Mouse (Mus musculus) left cerebral cortex, postnatal 10 days (tissue): ENCODE measurements around the gene Glud1. TPM values are rescaled to one million over a fixed set of nuclear protein-coding genes. Genes with fewer than 3 reads are reported as not detected.
"Not testable (repeated sequence)": the region's sequence is repeated elsewhere in the genome, so short reads cannot be mapped to it uniquely, and the experiment has no call there.

Experiments used
- DNase-seq, 2 experiments: peaks; one replicate each; pipeline ENCODE4 v3.0.0; 2021 to 2022; ENCODE audit warnings: low spot score in 2 of 2, mixed read lengths in 1 of 2; ENCODE audit errors: extremely low spot score in 1 of 2
- intact Hi-C: fragments of 180-260 bp; cut with DNase I; formaldehyde crosslinking; loops from one replicate; pipeline ENCODE4 v1.15.1; 2025
- total RNA-seq, 2 experiments: library from RNA; stranded (reverse); gene quantifications; 2 replicates each; pipeline ENCODE4 v1.2.3; 2021

Glud1 gene
- total RNA-seq, 2 experiments from 2014 or later, result 339 to 352 TPM

GRCm38 (mm10) chr14:34309907-34310233 lies 657 bp upstream of the Glud1 start:
- intact Hi-C loops, result no loop called here

GRCm38 (mm10) chr14:34311021-34311631 lies 599 bp downstream of the Glud1 start:
- DNase-seq, result peak; percentile 30 to 68
- intact Hi-C loops, result no loop called here

More at GRCm38 (mm10) chr14:34309907-34310233, 657 bp upstream of the Glud1 start:
- no peak for DNase-seq

GRCm38 (mm10) chr14:34311691-34312090 lies 1.2 kb downstream of the Glud1 start:
- no peak for DNase-seq
- intact Hi-C loops, result no loop called here

GRCm38 (mm10) chr14:34312339-34313048 lies 2.0 kb downstream of the Glud1 start:
- intact Hi-C loops, result no loop called here
- no peak for DNase-seq

- intact Hi-C loops, result no loop called here
- DNase-seq, result no peak
Observed at GRCm38 (mm10) chr14:34313612-34314011, 3.1 kb downstream of the Glud1 start.

- DNase-seq, intact Hi-C loops: not testable (repeated sequence)
Observed at GRCm38 (mm10) chr14:34314383-34314782, 3.9 kb downstream of the Glud1 start.

- intact Hi-C loops, result no loop called here
- DNase-seq, result no peak
Observed at GRCm38 (mm10) chr14:34314796-34315195, 4.3 kb downstream of the Glud1 start.

- intact Hi-C loops, result no loop called here
- DNase-seq, result no peak
Observed at GRCm38 (mm10) chr14:34316346-34316745, 5.8 kb downstream of the Glud1 start.

- no peak for DNase-seq
- intact Hi-C loops, result no loop called here
Observed at GRCm38 (mm10) chr14:34317431-34317830, 6.9 kb downstream of the Glud1 start.

- no peak for DNase-seq
- intact Hi-C loops, result no loop called here
Observed at GRCm38 (mm10) chr14:34318113-34318512, 7.6 kb downstream of the Glud1 start.

GRCm38 (mm10) chr14:34323576-34324085 lies 13.1 kb downstream of the Glud1 start:
- DNase-seq, result no peak
- intact Hi-C loops, result no loop called here

- intact Hi-C loops, result no loop called here
- DNase-seq, result no peak
Observed at GRCm38 (mm10) chr14:34326606-34327005, 16.1 kb downstream of the Glud1 start.

- no peak for DNase-seq
- intact Hi-C loops, result no loop called here
Observed at GRCm38 (mm10) chr14:34327618-34328017, 17.1 kb downstream of the Glud1 start.

- intact Hi-C loops, result no loop called here
- peak in 1 of 2 experiments; percentile 27 for DNase-seq
Observed at GRCm38 (mm10) chr14:34330657-34331158, 20.2 kb downstream of the Glud1 start.

GRCm38 (mm10) chr14:34331886-34332285 lies 21.4 kb downstream of the Glud1 start:
- peak in 1 of 2 experiments; percentile 69 for DNase-seq
- intact Hi-C loops, result no loop called here

GRCm38 (mm10) chr14:34332476-34332875 lies 21.9 kb downstream of the Glud1 start:
- intact Hi-C loops, result no loop called here

GRCm38 (mm10) chr14:34339446-34339845 lies 28.9 kb downstream of the Glud1 start:
- intact Hi-C loops, result no loop called here

More at GRCm38 (mm10) chr14:34332476-34332875, 21.9 kb downstream of the Glud1 start:
- DNase-seq, result peak; percentile 50 to 63

GRCm38 (mm10) chr14:34341993-34342392 lies 31.5 kb downstream of the Glud1 start:
- intact Hi-C loops, result no loop called here
- no peak for DNase-seq

More at GRCm38 (mm10) chr14:34339446-34339845, 28.9 kb downstream of the Glud1 start:
- peak in 1 of 2 experiments; percentile 24 for DNase-seq

GRCm38 (mm10) chr14:34343078-34343477 lies 32.6 kb downstream of the Glud1 start:
- intact Hi-C loops, result no loop called here
- DNase-seq, result no peak

GRCm38 (mm10) chr14:34344361-34344760 lies 33.8 kb downstream of the Glud1 start:
- intact Hi-C loops, result no loop called here

More at GRCm38 (mm10) chr14:34344361-34344760, 33.8 kb downstream of the Glud1 start:
- no peak for DNase-seq
